Mouse (Mus musculus) kidney, embryonic 16.5 days (tissue): Measurements from ENCODE around the gene Ppp3ca. TPM values are rescaled to one million over a fixed set of nuclear protein-coding genes. Genes with fewer than 3 reads are reported as not detected.

ENCODE experiments used
- ATAC-seq: fragments of 200-750 bp; cut with Nextera tagmentation; 2 replicates; pipeline ENCODE4 v1.8.0; 2017; ENCODE audit warnings: moderate TSS enrichment; ENCODE audit not compliant: low FRiP score, low TSS enrichment
- H3K27ac ChIP-seq: fragments of 300-500 bp; sonication (generic); 2 replicates; pipeline ENCODE4 v1.5.1; 2014; ENCODE audit warnings: low read length
- H3K27me3 ChIP-seq: fragments of 300-500 bp; sonication (generic); 2 replicates; pipeline ENCODE4 v1.6.1; 2014; ENCODE audit warnings: low read length, control low read depth, mixed read lengths; ENCODE audit not compliant: insufficient read depth
- H3K36me3 ChIP-seq: fragments of 300-500 bp; sonication (generic); 2 replicates; pipeline ENCODE4 v1.6.1; 2014; ENCODE audit warnings: low read length, control low read depth, mixed read lengths; ENCODE audit not compliant: insufficient read depth
- H3K4me1 ChIP-seq: fragments of 300-500 bp; sonication (generic); 2 replicates; pipeline ENCODE4 v1.6.1; 2014; ENCODE audit warnings: low read length, control low read depth, mixed read lengths; ENCODE audit not compliant: insufficient read depth
- H3K4me2 ChIP-seq: fragments of 300-500 bp; sonication (generic); replicated peaks from 2 replicates; pipeline ENCODE4 v1.6.1; 2014; ENCODE audit warnings: low read depth, low read length
- H3K4me3 ChIP-seq: fragments of 300-500 bp; sonication (generic); 2 replicates; pipeline ENCODE4 v1.5.1; 2014; ENCODE audit warnings: mild to moderate bottlenecking, low read length
- H3K9ac ChIP-seq: fragments of 300-500 bp; sonication (generic); replicated peaks from 2 replicates; pipeline ENCODE4 v1.6.1; 2014; ENCODE audit warnings: low read length
- H3K9me3 ChIP-seq: fragments of 300-500 bp; sonication (generic); 2 replicates; pipeline ENCODE4 v1.6.1; 2016; ENCODE audit warnings: low read length, control low read depth
- WGBS: fragments of 180-500 bp; shearing (Covaris S2); extraction: QIAGEN DNeasy Blood & Tissue Kit; methylation state at CpG from one replicate; pipeline ENCODE4 v1.1.7; 2014; 5-methylcytosine and 5-hydroxymethylcytosine counted together
- polyA plus RNA-seq: library from polyadenylated mRNA; unstranded; fragments of >200 nt; fragmentation: Nextera tagmentation; extraction: Ambion mirVana; gene quantifications from 2 replicates; pipeline ENCODE4 v1.2.1, GENCODE M21; 2015

The Ppp3ca gene
- polyA plus RNA-seq, 1 experiment from 2014 or later = 50.7 TPM

DNA sequence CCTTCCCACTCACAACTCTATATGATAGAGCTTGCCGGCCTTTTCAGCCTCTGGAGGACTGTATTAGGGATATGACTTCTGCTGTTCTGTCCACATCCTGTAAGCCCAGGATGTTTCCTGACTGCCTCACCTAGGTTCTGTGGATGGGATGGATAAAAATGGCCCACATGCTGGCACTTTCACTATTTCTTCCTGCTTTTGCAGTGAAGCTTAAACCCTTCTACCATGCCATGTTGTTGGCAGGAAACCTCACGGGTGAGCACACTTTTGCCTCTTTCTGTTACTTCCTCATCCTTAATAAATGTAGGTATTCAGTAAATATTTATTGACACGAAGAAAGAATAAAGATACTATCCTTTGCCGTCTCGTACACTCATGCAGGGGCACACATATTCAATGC is 48.5 kb downstream of the Ppp3ca start:
- no peak overlapping the region for H3K9ac ChIP-seq
- H3K4me3 ChIP-seq = no peak overlapping the region
- peaks cover 12% of the 10 kb centered on the region for H3K4me1 ChIP-seq
- WGBS = 90% methylated on average over 5 of the region's 5 CpGs
- H3K36me3 ChIP-seq = no peaks in the 10 kb centered on the region
- no peaks in the 10 kb centered on the region for H3K9me3 ChIP-seq
- no peaks in the 10 kb centered on the region for H3K27me3 ChIP-seq
- no peak for ATAC-seq
- H3K27ac ChIP-seq = no peak overlapping the region
- no peak overlapping the region for H3K4me2 ChIP-seq

DNA sequence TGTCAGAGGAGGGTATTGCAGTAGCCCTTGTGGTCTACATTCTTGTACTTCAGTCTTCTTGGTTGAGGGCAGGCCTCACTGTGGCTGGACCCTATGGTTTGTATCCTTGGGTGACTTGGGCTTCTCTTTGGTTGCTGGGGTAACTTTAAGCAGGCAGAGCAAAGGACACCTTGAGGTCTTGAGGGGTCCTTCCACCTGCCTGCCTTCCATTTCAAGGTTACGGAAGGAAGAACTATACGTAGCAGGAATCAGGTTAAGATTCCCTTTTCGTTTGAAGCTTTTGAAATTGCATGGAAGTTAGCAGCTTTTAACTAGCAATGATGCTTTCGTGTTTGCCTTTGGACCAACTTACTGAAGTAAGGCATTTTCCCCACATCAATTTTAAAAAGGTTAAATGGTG is 51.3 kb downstream of the Ppp3ca start:
- Histone ChIP-seq H3K4me3 (no peak overlapping the region), H3K36me3 (0 out of 2 replicates have a peak, but pooled peaks cover 2% of the 10 kb centered on the region), H3K27me3 (no peaks in the 10 kb centered on the region), H3K9ac (no peak overlapping the region), H3K4me2 (no peak overlapping the region), H3K9me3 (peaks cover 2% of the 10 kb centered on the region), H3K27ac (no peak overlapping the region), H3K4me1 (peaks cover 12% of the 10 kb centered on the region)
- ATAC-seq = 0 out of 2 replicates have a peak, but pooled peaks have one; percentile 40
- WGBS = 77% methylated on average over 4 of the region's 4 CpGs

DNA sequence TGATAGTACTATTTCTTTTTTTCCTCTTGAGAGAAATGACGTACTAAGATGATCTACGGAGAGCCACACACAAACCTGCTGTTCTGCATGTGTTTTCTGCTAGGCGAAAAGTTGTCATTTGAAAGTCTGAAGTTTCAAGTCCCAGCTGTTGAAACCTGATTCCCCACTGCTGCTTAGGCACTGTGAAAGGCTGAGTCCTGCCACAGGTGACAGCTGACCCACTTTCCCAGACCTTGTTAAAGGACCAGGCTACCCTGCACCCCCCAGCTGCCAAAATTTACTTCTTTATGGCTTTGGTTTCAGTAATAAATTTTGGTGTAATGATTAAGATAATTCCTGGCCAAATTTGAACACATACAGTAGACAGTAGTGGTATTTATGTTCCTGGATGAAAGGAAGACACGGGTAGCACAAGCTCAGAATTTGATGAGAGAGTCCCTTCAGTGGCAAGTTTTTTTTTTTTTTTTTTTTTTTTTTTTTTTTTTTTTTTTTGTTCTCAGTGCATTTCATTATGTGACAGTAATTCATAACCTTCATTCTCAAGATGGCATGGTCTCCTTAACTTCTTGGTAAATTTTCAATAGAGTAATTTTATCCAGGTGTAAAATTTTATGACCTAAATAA is 52.0 kb downstream of the Ppp3ca start:
- Histone ChIP-seq H3K9ac (no peak overlapping the region), H3K27ac (no peak overlapping the region), H3K36me3 (0 out of 2 replicates have a peak, but pooled peaks cover 2% of the 10 kb centered on the region), H3K4me1 (peaks cover 12% of the 10 kb centered on the region), H3K4me2 (no peak overlapping the region), H3K9me3 (peaks cover 5% of the 10 kb centered on the region), H3K27me3 (no peaks in the 10 kb centered on the region), H3K4me3 (no peak overlapping the region)
- ATAC-seq = peak; percentile 82
- WGBS = 31% methylated on average over 4 of the region's 4 CpGs

DNA sequence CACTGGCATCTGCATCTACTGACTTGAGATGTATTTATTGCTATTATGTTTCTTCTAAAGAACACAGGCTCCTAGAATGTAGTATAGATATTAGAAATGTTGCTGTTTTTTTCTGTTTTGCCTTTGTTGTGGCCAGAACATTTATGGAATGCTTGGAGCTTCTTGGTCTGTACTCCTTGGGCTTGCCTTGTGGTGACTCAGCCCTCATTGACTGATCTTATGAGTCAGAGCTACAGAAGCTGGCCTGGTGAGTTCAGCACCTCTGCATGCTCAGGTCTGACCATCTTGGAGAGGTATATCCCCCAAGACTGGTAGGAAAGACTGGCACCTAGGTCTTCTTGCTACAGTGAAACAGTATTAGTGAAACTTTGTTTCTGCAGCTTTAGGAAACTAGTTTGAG is 52.6 kb downstream of the Ppp3ca start:
- peaks cover 5% of the 10 kb centered on the region for H3K9me3 ChIP-seq
- H3K4me2 ChIP-seq = no peak overlapping the region
- H3K27ac ChIP-seq = no peak overlapping the region
- H3K4me1 ChIP-seq = peaks cover 12% of the 10 kb centered on the region
- no peaks in the 10 kb centered on the region for H3K27me3 ChIP-seq
- H3K9ac ChIP-seq = no peak overlapping the region
- no peak for ATAC-seq
- no peak overlapping the region for H3K4me3 ChIP-seq
- H3K36me3 ChIP-seq = 0 out of 2 replicates have a peak, but pooled peaks cover 2% of the 10 kb centered on the region

DNA sequence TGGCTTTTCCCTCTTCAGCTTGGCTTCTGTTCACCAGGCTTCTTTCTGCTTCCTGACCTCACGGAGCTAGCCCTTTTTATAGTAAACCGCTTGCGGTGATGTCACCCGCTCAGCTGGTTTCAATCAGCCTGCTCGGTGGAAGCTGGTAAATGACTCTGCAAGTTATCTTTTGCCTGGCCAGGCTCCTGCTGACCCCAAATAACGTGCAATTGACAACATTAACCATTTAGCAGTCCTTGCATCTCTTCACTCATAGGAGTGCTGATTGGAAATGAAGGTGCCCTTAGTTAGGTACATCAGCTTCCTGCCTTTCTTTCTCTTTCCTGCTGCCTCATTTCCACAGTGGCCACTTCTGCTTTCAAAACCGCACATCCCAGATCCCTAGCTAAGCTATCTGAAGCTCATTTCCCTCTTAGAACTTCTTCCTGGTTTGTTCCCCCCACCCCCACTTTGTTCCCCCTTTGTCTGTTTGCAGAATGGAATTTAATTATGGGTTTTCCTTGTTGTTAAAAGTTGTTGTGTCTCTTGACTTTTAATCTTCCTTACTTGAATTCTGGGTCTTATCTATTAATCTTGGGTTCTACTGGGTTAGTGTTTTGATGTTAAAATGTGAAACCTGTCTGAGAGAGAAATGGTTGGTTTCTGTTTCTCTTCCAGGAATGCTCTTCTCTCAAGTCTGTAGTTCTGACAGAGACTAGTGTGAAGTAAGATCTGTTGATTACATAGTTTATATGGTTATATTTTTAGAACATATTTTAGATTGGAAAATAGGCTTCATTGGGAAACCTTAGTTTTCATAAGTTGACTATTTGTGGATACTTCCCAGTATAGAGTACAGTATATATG is 55.6 kb downstream of the Ppp3ca start:
- H3K4me1 ChIP-seq = peaks cover 12% of the 10 kb centered on the region
- ATAC-seq = no peak
- no peaks in the 10 kb centered on the region for H3K27me3 ChIP-seq
- H3K27ac ChIP-seq = no peak overlapping the region
- no peak overlapping the region for H3K4me2 ChIP-seq
- H3K9ac ChIP-seq = no peak overlapping the region
- WGBS = 46% methylated on average over 7 of the region's 7 CpGs
- 0 out of 2 replicates have a peak, but pooled peaks cover 2% of the 10 kb centered on the region for H3K36me3 ChIP-seq
- peaks cover 5% of the 10 kb centered on the region for H3K9me3 ChIP-seq
- no peak overlapping the region for H3K4me3 ChIP-seq

DNA sequence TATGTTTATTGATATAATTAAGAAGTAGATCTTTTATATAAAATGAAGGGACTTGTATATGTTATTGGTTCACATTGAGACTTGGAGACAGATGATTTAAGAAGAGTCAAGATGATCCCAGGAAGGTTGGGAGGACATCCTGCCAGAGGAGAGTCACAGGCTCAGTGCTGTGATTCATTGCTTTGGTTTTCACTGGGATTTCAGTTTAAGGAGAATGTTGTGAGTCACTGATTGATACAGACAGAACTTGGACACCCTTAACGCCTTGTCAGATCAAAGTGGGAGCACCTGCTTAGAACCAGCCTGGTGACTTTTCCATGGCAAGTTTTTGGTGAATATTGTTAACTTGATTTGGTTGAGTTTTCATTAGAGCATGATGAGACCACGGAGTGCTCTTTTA is 58.0 kb downstream of the Ppp3ca start:
- Histone ChIP-seq H3K9ac (no peak overlapping the region), H3K27me3 (no peaks in the 10 kb centered on the region), H3K36me3 (0 out of 2 replicates have a peak, but pooled peaks cover 2% of the 10 kb centered on the region), H3K9me3 (peaks cover 5% of the 10 kb centered on the region), H3K4me2 (no peak overlapping the region), H3K27ac (no peak overlapping the region), H3K4me1 (no peaks in the 10 kb centered on the region; the same call in 1 of the 2 replicates), H3K4me3 (no peak overlapping the region)
- 77% methylated on average over 2 of the region's 2 CpGs for WGBS
- no peak for ATAC-seq

DNA sequence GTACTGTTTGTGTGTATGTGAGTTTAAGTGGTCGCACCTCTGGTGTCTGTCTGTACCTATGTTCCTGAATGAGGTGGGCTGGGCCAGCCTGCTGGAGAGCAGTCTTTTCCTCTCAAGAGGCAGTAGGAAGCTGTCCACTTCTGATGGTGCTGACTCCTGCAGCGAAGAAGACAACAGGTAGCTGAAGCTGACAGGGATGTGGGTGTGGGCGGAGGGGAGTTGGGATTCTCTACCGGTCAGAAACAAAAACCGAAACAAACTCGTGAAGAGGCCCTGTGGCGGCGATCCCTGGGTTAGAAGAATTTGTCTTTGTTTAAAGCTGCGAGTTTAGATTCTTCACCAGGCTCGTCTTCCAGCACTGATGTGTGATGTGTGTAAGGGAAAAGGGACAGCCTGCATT is 60.1 kb downstream of the Ppp3ca start:
- Histone ChIP-seq H3K4me3 (no peak overlapping the region), H3K4me1 (no peaks in the 10 kb centered on the region), H3K36me3 (0 out of 2 replicates have a peak, but pooled peaks cover 2% of the 10 kb centered on the region), H3K4me2 (no peak overlapping the region), H3K27ac (no peak overlapping the region), H3K9me3 (peaks cover 5% of the 10 kb centered on the region), H3K27me3 (no peaks in the 10 kb centered on the region), H3K9ac (no peak overlapping the region)
- 64% methylated on average over 10 of the region's 10 CpGs for WGBS
- no peak for ATAC-seq

DNA sequence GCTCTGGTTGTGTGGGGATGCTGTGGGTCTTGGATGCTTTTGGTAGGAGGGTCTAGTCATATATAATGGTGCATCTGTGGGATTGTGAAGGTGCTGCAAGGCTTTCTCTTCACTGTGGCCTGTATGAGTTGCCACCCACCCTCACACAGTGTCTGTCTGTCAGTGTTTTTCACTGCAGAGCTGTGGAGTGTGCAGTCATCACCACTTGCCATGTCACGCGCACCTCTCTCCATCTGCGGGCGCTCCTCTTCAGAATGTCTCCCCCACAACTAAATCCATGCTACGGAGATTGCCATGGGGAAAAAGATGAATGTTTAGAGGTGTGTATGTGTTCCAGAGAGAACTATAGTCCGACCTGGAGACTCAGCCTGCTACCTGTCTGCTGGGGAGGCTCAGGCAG is 61.7 kb downstream of the Ppp3ca start:
- no peaks in the 10 kb centered on the region for H3K4me1 ChIP-seq
- H3K4me2 ChIP-seq = no peak overlapping the region
- H3K27ac ChIP-seq = no peak overlapping the region
- ATAC-seq = no peak
- no peak overlapping the region for H3K4me3 ChIP-seq
- no peak overlapping the region for H3K9ac ChIP-seq
- H3K36me3 ChIP-seq = no peaks in the 10 kb centered on the region
- H3K9me3 ChIP-seq = peaks cover under 1% of the 10 kb centered on the region; the same call in 1 of the 2 replicates
- H3K27me3 ChIP-seq = no peaks in the 10 kb centered on the region
- WGBS = 89% methylated on average over 6 of the region's 6 CpGs

DNA sequence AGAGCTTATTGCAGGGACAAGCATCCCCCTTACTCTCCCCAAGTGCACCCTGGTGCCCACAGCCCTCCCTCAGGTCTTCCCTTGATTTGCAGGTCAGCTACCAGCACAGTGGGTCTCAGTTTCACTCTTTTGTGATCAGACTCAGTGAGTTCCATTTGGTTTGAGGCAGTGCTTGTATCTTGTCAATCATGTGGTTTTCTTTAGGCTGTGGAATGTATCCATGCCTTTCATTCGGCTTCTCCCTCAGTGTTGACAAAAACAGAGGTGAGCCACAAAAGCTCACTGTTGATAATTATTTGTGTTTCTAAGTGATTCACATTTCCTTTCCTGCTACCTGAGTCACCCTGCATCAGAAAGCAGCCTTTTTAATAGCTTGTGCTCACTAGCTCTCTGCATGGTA is 66.1 kb downstream of the Ppp3ca start:
- Histone ChIP-seq H3K36me3 (no peaks in the 10 kb centered on the region), H3K27ac (no peak overlapping the region), H3K4me3 (no peak overlapping the region), H3K4me1 (no peaks in the 10 kb centered on the region), H3K4me2 (no peak overlapping the region), H3K9me3 (no peaks in the 10 kb centered on the region), H3K27me3 (no peaks in the 10 kb centered on the region), H3K9ac (no peak overlapping the region)
- no peak for ATAC-seq
- 48% methylated on average over 1 of the region's 1 CpGs for WGBS

DNA sequence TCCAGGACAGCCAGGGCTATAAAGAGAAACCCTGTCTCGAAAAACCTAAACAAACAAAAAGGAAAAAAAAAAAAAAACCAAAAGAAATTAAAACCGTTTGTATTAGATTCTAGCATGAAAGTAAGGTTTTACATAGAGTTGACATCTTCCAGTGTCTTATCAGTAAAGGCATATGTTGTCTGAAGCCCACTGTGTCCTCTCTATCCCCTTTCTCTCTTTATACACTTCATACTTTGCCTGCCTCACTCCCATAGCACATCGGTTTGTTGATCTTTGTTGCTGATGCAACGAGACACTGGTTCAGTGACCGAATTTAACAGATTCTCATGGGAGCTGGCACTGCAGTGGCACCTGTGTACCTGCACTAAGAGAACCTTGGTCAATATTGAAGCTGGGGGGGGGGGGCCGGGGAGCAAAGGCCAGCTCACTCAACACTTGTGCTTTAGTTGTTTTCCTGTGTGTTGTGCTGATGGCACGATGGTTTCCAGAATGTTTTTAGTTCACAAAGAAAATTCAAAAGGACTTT is 66.9 kb downstream of the Ppp3ca start:
- no peaks in the 10 kb centered on the region for H3K36me3 ChIP-seq
- no peak overlapping the region for H3K27ac ChIP-seq
- no peaks in the 10 kb centered on the region for H3K27me3 ChIP-seq
- H3K4me3 ChIP-seq = no peak overlapping the region
- H3K4me1 ChIP-seq = no peaks in the 10 kb centered on the region
- H3K4me2 ChIP-seq = no peak overlapping the region
- WGBS = 78% methylated on average over 7 of the region's 7 CpGs
- no peak overlapping the region for H3K9ac ChIP-seq
- H3K9me3 ChIP-seq = no peaks in the 10 kb centered on the region
- ATAC-seq = no peak
